15 mouse cellular contexts compared by ENCODE assay signal in the genomic region with DNA sequence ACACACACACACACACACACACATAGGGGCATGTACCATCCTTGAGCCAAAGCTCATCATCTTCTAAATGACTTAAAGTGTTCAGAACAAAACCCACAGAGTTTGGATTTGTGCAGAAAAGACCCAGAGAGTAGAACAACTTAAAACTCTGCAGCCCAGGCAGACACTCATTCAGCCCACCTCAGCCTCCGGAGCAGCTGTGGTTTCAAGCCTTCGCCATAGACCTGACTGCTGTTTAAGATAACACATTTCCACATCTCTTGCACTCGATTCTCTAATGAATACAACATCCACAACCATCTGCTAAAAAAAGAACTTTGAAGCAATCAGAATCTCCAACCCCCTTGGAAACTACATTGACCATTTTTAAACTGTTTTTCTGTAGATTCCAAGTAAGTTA.
A peak's percentile ranks its signal among the peaks of the same experiment; 100 is the strongest.
DNase-seq lines count a peak whose midpoint lies in the region; ATAC-seq and TF ChIP-seq lines count a peak whose summit lies in the region.
"Had no signal": no experiment of that assay in that cellular context is flagged by ENCODE, and none has a peak within 500 bp of the region (broad histone marks: within the 10 kb centered on the region; RNA-seq: fewer than 3 reads in every experiment).

No protein-coding gene starts in this region.

- no peak for TF ChIP-seq EP300 in stomach, postnatal 0 days (optimal IDR thresholded peaks at IDR 0.05)

- peaks cover 34% of the 10 kb centered on the region for H3K4me1 ChIP-seq in heart, embryonic 15.5 days (replicated peaks)
- peaks cover 20% of the 10 kb centered on the region for H3K4me1 ChIP-seq in stomach, embryonic 14.5 days (ENCODE audit: control insufficient read depth, insufficient read depth, low read length)
- 0 out of 2 replicates have a peak, but pooled peaks cover 2% of the 10 kb centered on the region for H3K4me1 ChIP-seq in stomach, postnatal 0 days (replicated peaks; ENCODE audit: control insufficient read depth, insufficient read depth)
- H3K4me1 ChIP-seq in intestine, embryonic 16.5 days (ENCODE audit: control insufficient read depth, insufficient read depth, low read length), result peaks cover 23% of the 10 kb centered on the region
- H3K4me1 ChIP-seq in stomach, embryonic 16.5 days (ENCODE audit: control insufficient read depth, insufficient read depth, low read length), result peaks cover 22% of the 10 kb centered on the region

- no peak for TF ChIP-seq CTCF in stomach, postnatal 0 days (IDR thresholded peaks at IDR 0.05; ENCODE audit: low read depth)

- no peak for DNase-seq in heart, postnatal 25 days (ENCODE audit: low spot score)
- DNase-seq in stomach, postnatal 0 days (ENCODE audit: low spot score), result no peak
- no peak for DNase-seq in right cerebral cortex, postnatal 14 days
- DNase-seq in adrenal gland, postnatal 14 days, result no peak
- DNase-seq: cerebellum, adult 8-10 months; forebrain, postnatal 0 days; thymus, adult 2 months had no signal

- intact Hi-C loops in heart, postnatal 25 days (cut with DNase I), result no loop called here

- H3K36me3 ChIP-seq in heart, embryonic 15.5 days, result no peaks in the 10 kb centered on the region
- H3K36me3 ChIP-seq in stomach, embryonic 14.5 days (ENCODE audit: control insufficient read depth, insufficient read depth, low read length), result no peaks in the 10 kb centered on the region
- no peaks in the 10 kb centered on the region for H3K36me3 ChIP-seq in stomach, postnatal 0 days (ENCODE audit: control insufficient read depth, insufficient read depth, low read length)
- H3K36me3 ChIP-seq in intestine, embryonic 16.5 days (ENCODE audit: control insufficient read depth, insufficient read depth, low read length), result no peaks in the 10 kb centered on the region
- H3K36me3 ChIP-seq in stomach, embryonic 16.5 days (ENCODE audit: control insufficient read depth, insufficient read depth, low read length), result no peaks in the 10 kb centered on the region
- H3K36me3 ChIP-seq: hindbrain, embryonic 10.5 days; limb, embryonic 13.5 days had no signal

- no peak overlapping the region for H3K4me3 ChIP-seq in heart, embryonic 15.5 days
- H3K4me3 ChIP-seq in stomach, embryonic 14.5 days (ENCODE audit: low read depth, low read length), result no peak overlapping the region
- H3K4me3 ChIP-seq in stomach, postnatal 0 days (ENCODE audit: low read depth, low read length), result no peak overlapping the region
- no peak overlapping the region for H3K4me3 ChIP-seq in intestine, embryonic 16.5 days (ENCODE audit: low read length)
- H3K4me3 ChIP-seq in stomach, embryonic 16.5 days (replicated peaks; ENCODE audit: low read length), result no peak overlapping the region
- H3K4me3 ChIP-seq: erythroblast, embryonic 14.5 days; hindbrain, embryonic 10.5 days; limb, embryonic 13.5 days had no signal

- H3K4me2 ChIP-seq in heart, embryonic 15.5 days, result no peak overlapping the region
- H3K4me2 ChIP-seq in stomach, embryonic 14.5 days (replicated peaks; ENCODE audit: low read depth, low read length), result no peak overlapping the region
- no peak overlapping the region for H3K4me2 ChIP-seq in stomach, postnatal 0 days (replicated peaks; ENCODE audit: low read depth)
- H3K4me2 ChIP-seq in intestine, embryonic 16.5 days (ENCODE audit: low read depth, low read length), result no peak overlapping the region
- no peak overlapping the region for H3K4me2 ChIP-seq in stomach, embryonic 16.5 days (ENCODE audit: low read depth, low read length)
- H3K4me2 ChIP-seq: limb, embryonic 13.5 days had no signal

- no peaks in the 10 kb centered on the region for H3K9me3 ChIP-seq in heart, embryonic 15.5 days (replicated peaks)
- no peaks in the 10 kb centered on the region for H3K9me3 ChIP-seq in stomach, embryonic 14.5 days (ENCODE audit: control insufficient read depth, low read depth, low read length)
- H3K9me3 ChIP-seq in stomach, postnatal 0 days (ENCODE audit: control insufficient read depth, low read length), result no peaks in the 10 kb centered on the region
- H3K9me3 ChIP-seq in intestine, embryonic 16.5 days (ENCODE audit: control insufficient read depth, low read length), result no peaks in the 10 kb centered on the region
- H3K9me3 ChIP-seq in stomach, embryonic 16.5 days (replicated peaks; ENCODE audit: control insufficient read depth, low read length), result no peaks in the 10 kb centered on the region
- H3K9me3 ChIP-seq: hindbrain, embryonic 10.5 days; limb, embryonic 13.5 days had no signal

- H3K27me3 ChIP-seq in heart, embryonic 15.5 days, result no peaks in the 10 kb centered on the region
- no peaks in the 10 kb centered on the region for H3K27me3 ChIP-seq in stomach, embryonic 14.5 days (ENCODE audit: control insufficient read depth, insufficient read depth, low read length)
- no peaks in the 10 kb centered on the region for H3K27me3 ChIP-seq in stomach, postnatal 0 days (ENCODE audit: control insufficient read depth, insufficient read depth, low read length)
- H3K27me3 ChIP-seq in intestine, embryonic 16.5 days (replicated peaks; ENCODE audit: control insufficient read depth, insufficient read depth, low read length), result no peaks in the 10 kb centered on the region
- no peaks in the 10 kb centered on the region for H3K27me3 ChIP-seq in stomach, embryonic 16.5 days (ENCODE audit: control insufficient read depth, insufficient read depth, low read length)
- H3K27me3 ChIP-seq: limb, embryonic 13.5 days had no signal

- peak overlapping the region; percentile 51 for H3K27ac ChIP-seq in heart, embryonic 15.5 days
- H3K27ac ChIP-seq in stomach, embryonic 14.5 days (ENCODE audit: low read length), result 0 out of 2 replicates have a peak overlapping the region, but pooled peaks have one; percentile 6
- no peak overlapping the region for H3K27ac ChIP-seq in stomach, postnatal 0 days (replicated peaks)
- H3K27ac ChIP-seq in intestine, embryonic 16.5 days (ENCODE audit: low read length), result peak overlapping the region; percentile 79; the same call in 1 of the 2 replicates
- peak overlapping the region; percentile 91; the same call in 1 of the 2 replicates for H3K27ac ChIP-seq in stomach, embryonic 16.5 days (ENCODE audit: low read length)
- H3K27ac ChIP-seq: hindbrain, embryonic 10.5 days; limb, embryonic 13.5 days had no signal

- WGBS in heart, embryonic 15.5 days, result 36% methylated on average over 3 of the region's 3 CpGs
- WGBS in stomach, embryonic 14.5 days, result 68% methylated on average over 3 of the region's 3 CpGs
- 64% methylated on average over 3 of the region's 3 CpGs for WGBS in stomach, postnatal 0 days
- 83% methylated on average over 3 of the region's 3 CpGs for WGBS in intestine, embryonic 16.5 days
- WGBS in stomach, embryonic 16.5 days, result 66% methylated on average over 3 of the region's 3 CpGs

- H3K9ac ChIP-seq in heart, embryonic 15.5 days, result no peak overlapping the region
- H3K9ac ChIP-seq in stomach, embryonic 14.5 days (replicated peaks; ENCODE audit: low read depth, low read length), result no peak overlapping the region
- no peak overlapping the region for H3K9ac ChIP-seq in stomach, postnatal 0 days (ENCODE audit: low read length)
- no peak overlapping the region for H3K9ac ChIP-seq in intestine, embryonic 16.5 days (ENCODE audit: low read depth, low read length)
- no peak overlapping the region for H3K9ac ChIP-seq in stomach, embryonic 16.5 days (ENCODE audit: low read length)
- H3K9ac ChIP-seq: forebrain, postnatal 0 days; limb, embryonic 13.5 days had no signal

- no peak for ATAC-seq in heart, embryonic 15.5 days (replicated peaks; ENCODE audit: insufficient number of reproducible peaks, insufficient read depth, low FRiP score, low read depth)
- ATAC-seq in stomach, embryonic 14.5 days (ENCODE audit: insufficient number of reproducible peaks, insufficient read depth, low FRiP score, low read depth), result no peak
- no peak for ATAC-seq in stomach, postnatal 0 days (ENCODE audit: low FRiP score, low TSS enrichment)
- no peak for ATAC-seq in intestine, embryonic 16.5 days
- no peak for ATAC-seq in stomach, embryonic 16.5 days (ENCODE audit: insufficient read depth, low FRiP score)
- ATAC-seq: forebrain, postnatal 0 days; inflammation-experienced regulatory T-cells, adult 6 months had no signal
